Mouse (Mus musculus): Measurements from ENCODE around the gene Degs1. TPM values are rescaled to one million over a fixed set of nuclear protein-coding genes. Genes with fewer than 3 reads are reported as not detected.

The Degs1 gene
- polyA plus RNA-seq, 1 experiment from 2014 or later, result 110 TPM

GRCm38 (mm10) chr1:182249298-182249697 lies 33.3 kb downstream of the Degs1 start:
- H3K4me1 ChIP-seq, result no peaks in the 10 kb centered on the region
- H3K27me3 ChIP-seq (replicated peaks), result no peaks in the 10 kb centered on the region
- H3K9ac ChIP-seq, result no peak overlapping the region
- H3K9me3 ChIP-seq (replicated peaks), result no peaks in the 10 kb centered on the region
- no peak overlapping the region for H3K27ac ChIP-seq
- H3K36me3 ChIP-seq, result no peaks in the 10 kb centered on the region
- no peak for ATAC-seq
- WGBS (ENCODE audit: insufficient replicate concordance), result 67% methylated on average over 8 of the region's 8 CpGs
- no peak overlapping the region for H3K4me2 ChIP-seq
- no peak overlapping the region for H3K4me3 ChIP-seq

GRCm38 (mm10) chr1:182245003-182245402 lies 37.6 kb downstream of the Degs1 start:
- Histone ChIP-seq H3K9ac (no peak overlapping the region), H3K36me3 (no peaks in the 10 kb centered on the region), H3K27me3 (replicated peaks) (no peaks in the 10 kb centered on the region), H3K9me3 (replicated peaks) (no peaks in the 10 kb centered on the region), H3K4me1 (no peaks in the 10 kb centered on the region), H3K4me2 (no peak overlapping the region), H3K4me3 (no peak overlapping the region), H3K27ac (no peak overlapping the region)
- no peak for ATAC-seq
- 69% methylated on average over 5 of the region's 5 CpGs for WGBS (ENCODE audit: insufficient replicate concordance)

GRCm38 (mm10) chr1:182238056-182238703 lies 44.4 kb downstream of the Degs1 start:
- no peak overlapping the region for H3K4me2 ChIP-seq
- no peaks in the 10 kb centered on the region for H3K36me3 ChIP-seq
- H3K27me3 ChIP-seq (replicated peaks), result no peaks in the 10 kb centered on the region
- H3K9me3 ChIP-seq (replicated peaks), result no peaks in the 10 kb centered on the region
- no peak overlapping the region for H3K27ac ChIP-seq
- H3K4me3 ChIP-seq, result no peak overlapping the region
- WGBS (ENCODE audit: insufficient replicate concordance), result 56% methylated on average over 7 of the region's 7 CpGs
- ATAC-seq, result no peak
- H3K9ac ChIP-seq, result no peak overlapping the region
- no peaks in the 10 kb centered on the region for H3K4me1 ChIP-seq

DNA sequence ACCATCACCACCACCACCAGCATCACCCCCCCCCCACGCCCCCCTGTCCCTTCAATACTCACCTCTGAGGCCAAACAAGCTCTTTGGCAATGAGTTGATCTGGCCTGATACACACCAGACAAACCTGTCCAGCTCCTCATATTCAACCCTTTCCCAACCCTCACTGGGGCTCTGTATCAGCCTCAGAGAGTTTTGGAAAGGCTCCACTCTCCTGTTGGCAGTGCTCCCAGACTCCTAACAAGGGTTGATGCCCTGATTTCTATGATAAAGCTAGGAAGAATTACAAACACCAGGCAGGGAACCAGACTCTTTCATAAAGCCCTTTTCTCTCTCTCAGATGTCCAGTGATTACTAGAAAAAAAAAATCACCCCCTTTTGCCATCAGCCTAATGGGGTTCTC lies 45.2 kb downstream of the Degs1 start:
- no peak overlapping the region for H3K27ac ChIP-seq
- H3K4me1 ChIP-seq, result no peaks in the 10 kb centered on the region
- H3K9ac ChIP-seq, result no peak overlapping the region
- ATAC-seq, result no peak
- H3K4me2 ChIP-seq, result no peak overlapping the region
- no peaks in the 10 kb centered on the region for H3K27me3 ChIP-seq (replicated peaks)
- 58% methylated on average over 1 of the region's 1 CpGs for WGBS (ENCODE audit: insufficient replicate concordance)
- H3K36me3 ChIP-seq, result no peaks in the 10 kb centered on the region
- no peaks in the 10 kb centered on the region for H3K9me3 ChIP-seq (replicated peaks)
- no peak overlapping the region for H3K4me3 ChIP-seq

- no peak overlapping the region for H3K4me2 ChIP-seq
- H3K36me3 ChIP-seq, result no peaks in the 10 kb centered on the region
- H3K27me3 ChIP-seq (replicated peaks), result no peaks in the 10 kb centered on the region
- H3K9me3 ChIP-seq (replicated peaks), result no peaks in the 10 kb centered on the region
- no peak for ATAC-seq
- no peak overlapping the region for H3K27ac ChIP-seq
- WGBS (ENCODE audit: insufficient replicate concordance), result 62% methylated on average over 4 of the region's 4 CpGs
- H3K4me3 ChIP-seq, result no peak overlapping the region
- no peaks in the 10 kb centered on the region for H3K4me1 ChIP-seq
- no peak overlapping the region for H3K9ac ChIP-seq
Observed at GRCm38 (mm10) chr1:182235174-182235573, 47.4 kb downstream of the Degs1 start.

- Histone ChIP-seq H3K4me2 (no peak overlapping the region), H3K9ac (no peak overlapping the region), H3K36me3 (no peaks in the 10 kb centered on the region), H3K27me3 (replicated peaks) (no peaks in the 10 kb centered on the region), H3K9me3 (replicated peaks) (no peaks in the 10 kb centered on the region), H3K4me1 (0 out of 2 replicates have a peak, but pooled peaks cover 6% of the 10 kb centered on the region), H3K4me3 (no peak overlapping the region), H3K27ac (no peak overlapping the region)
- ATAC-seq, result no peak
- whole genome bisulfite sequencing (ENCODE audit: insufficient replicate concordance), result 76% methylated on average over 4 of the region's 4 CpGs
Observed at GRCm38 (mm10) chr1:182229381-182229780, 53.2 kb downstream of the Degs1 start.

GRCm38 (mm10) chr1:182227141-182227963 lies 55.3 kb downstream of the Degs1 start:
- no peak for ATAC-seq
- H3K9me3 ChIP-seq (replicated peaks), result no peaks in the 10 kb centered on the region
- 64% methylated on average over 12 of the region's 12 CpGs for WGBS (ENCODE audit: insufficient replicate concordance)
- H3K4me3 ChIP-seq, result no peak overlapping the region
- H3K9ac ChIP-seq, result no peak overlapping the region
- H3K4me1 ChIP-seq, result peaks cover 13% of the 10 kb centered on the region; the same call in 1 of the 2 replicates
- no peak overlapping the region for H3K27ac ChIP-seq
- H3K36me3 ChIP-seq, result no peaks in the 10 kb centered on the region
- no peaks in the 10 kb centered on the region for H3K27me3 ChIP-seq (replicated peaks)
- H3K4me2 ChIP-seq, result no peak overlapping the region

DNA sequence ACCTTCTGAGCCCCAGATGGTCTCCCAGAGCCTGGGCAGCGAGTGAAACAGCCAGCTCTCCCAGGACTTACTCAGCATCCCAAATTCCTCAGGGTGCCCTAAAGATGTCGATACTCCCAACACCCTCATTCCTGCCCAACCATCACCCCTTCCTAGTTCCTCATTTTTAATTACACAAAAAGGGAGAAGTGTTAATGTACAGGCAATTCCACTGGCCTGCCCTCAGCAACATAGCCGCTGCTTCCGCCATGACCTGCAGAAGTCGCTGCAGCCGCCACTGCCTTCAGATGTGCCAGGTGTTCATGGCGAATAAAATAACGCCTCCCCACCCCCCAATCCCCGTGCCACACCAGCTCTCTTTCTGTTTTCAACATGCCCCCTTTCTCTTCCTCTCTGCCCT lies 56.3 kb downstream of the Degs1 start:
- ATAC-seq, result no peak
- Histone ChIP-seq H3K27ac (no peak overlapping the region), H3K4me1 (peaks cover 13% of the 10 kb centered on the region; the same call in 1 of the 2 replicates), H3K9ac (no peak overlapping the region), H3K27me3 (replicated peaks) (no peaks in the 10 kb centered on the region), H3K4me2 (no peak overlapping the region), H3K36me3 (no peaks in the 10 kb centered on the region), H3K9me3 (replicated peaks) (no peaks in the 10 kb centered on the region), H3K4me3 (no peak overlapping the region)
- WGBS (ENCODE audit: insufficient replicate concordance), result 82% methylated on average over 9 of the region's 9 CpGs

Other genes with a start within 250 kb of the Degs1 start
- gene Srp9, start 158.1 kb downstream of the Degs1 start, polyA plus RNA-seq (2016; fragmentation: Nextera tagmentation; extraction: Ambion mirVana), result 111 and 112 TPM in 2 replicates
- gene Vmn1r1, start 118.3 kb downstream of the Degs1 start, polyA plus RNA-seq (2016; fragmentation: Nextera tagmentation; extraction: Ambion mirVana), result not detected in 2 replicates
- 11.5 and 12.7 TPM in 2 replicates for gene Fbxo28, start 58.8 kb upstream of the Degs1 start, polyA plus RNA-seq (2016; fragmentation: Nextera tagmentation; extraction: Ambion mirVana)
- gene Trp53bp2, start 126.4 kb upstream of the Degs1 start, polyA plus RNA-seq (2016; fragmentation: Nextera tagmentation; extraction: Ambion mirVana), result 5.3 and 5.6 TPM in 2 replicates
- gene Capn2, start 234.8 kb upstream of the Degs1 start, polyA plus RNA-seq (2016; fragmentation: Nextera tagmentation; extraction: Ambion mirVana), result 35.4 and 36.6 TPM in 2 replicates

All from liver, embryonic 12.5 days (tissue).